Mouse (Mus musculus) kidney, postnatal 10 days (tissue): ENCODE measurements around the gene 4930404N11Rik.

Experiments used
- DNase-seq: peaks from one replicate; pipeline ENCODE4 v3.0.0; 2021; ENCODE audit warnings: mixed read lengths

Gene 4930404N11Rik

GRCm38 (mm10) chr10:81401521-81402226, 36.1 kb upstream of the 4930404N11Rik start:
- DNase-seq = peak; percentile 91

- DNase-seq = peak; percentile 45
Observed at GRCm38 (mm10) chr10:81401205-81401520, 35.5 kb upstream of the 4930404N11Rik start.

GRCm38 (mm10) chr10:81400371-81401204, 35.0 kb upstream of the 4930404N11Rik start:
- DNase-seq = peak; percentile 33

GRCm38 (mm10) chr10:81399798-81400308, 34.2 kb upstream of the 4930404N11Rik start:
- DNase-seq = no peak

- no peak for DNase-seq
Observed at GRCm38 (mm10) chr10:81399296-81399695, 33.7 kb upstream of the 4930404N11Rik start.

GRCm38 (mm10) chr10:81396749-81397148, 31.1 kb upstream of the 4930404N11Rik start:
- DNase-seq = no peak

- DNase-seq = no peak
Observed at GRCm38 (mm10) chr10:81395865-81396264, 30.2 kb upstream of the 4930404N11Rik start.

GRCm38 (mm10) chr10:81395127-81395526, 29.5 kb upstream of the 4930404N11Rik start:
- DNase-seq = peak; percentile 88

GRCm38 (mm10) chr10:81393456-81394063, 27.9 kb upstream of the 4930404N11Rik start:
- DNase-seq = peak; percentile 74

- DNase-seq = peak; percentile 70
Observed at GRCm38 (mm10) chr10:81392781-81393185, 27.2 kb upstream of the 4930404N11Rik start, which contains the start of gene Smim24. Gene Smim24, plus strand, starts transcription at chr10:81393051.

GRCm38 (mm10) chr10:81392270-81392669, 26.7 kb upstream of the 4930404N11Rik start:
- no peak for DNase-seq

GRCm38 (mm10) chr10:81390678-81390965, 25.0 kb upstream of the 4930404N11Rik start:
- DNase-seq = no peak

GRCm38 (mm10) chr10:81389801-81390677, 24.4 kb upstream of the 4930404N11Rik start:
- DNase-seq = peak; percentile 86

- peak; percentile 73 for DNase-seq
Observed at GRCm38 (mm10) chr10:81389373-81389772, 23.8 kb upstream of the 4930404N11Rik start.

- no peak for DNase-seq
Observed at GRCm38 (mm10) chr10:81388505-81389055, 23.0 kb upstream of the 4930404N11Rik start, which contains the start of gene Gm48552. Gene Gm48552, plus strand, starts transcription at chr10:81389005.

GRCm38 (mm10) chr10:81387716-81388115, 22.1 kb upstream of the 4930404N11Rik start:
- DNase-seq = no peak

GRCm38 (mm10) chr10:81385603-81386306, 20.1 kb upstream of the 4930404N11Rik start:
- DNase-seq = no peak

GRCm38 (mm10) chr10:81384605-81384982, 19.0 kb upstream of the 4930404N11Rik start:
- no peak for DNase-seq

- peak; percentile 100 for DNase-seq
Observed at GRCm38 (mm10) chr10:81383802-81384604, 18.4 kb upstream of the 4930404N11Rik start, which contains the start of the genes Dohh and Gm48551. Gene Dohh, plus strand, starts transcription at chr10:81384428. Gene Gm48551, plus strand, starts transcription at chr10:81384466.

GRCm38 (mm10) chr10:81382039-81382438, 16.4 kb upstream of the 4930404N11Rik start:
- peak; percentile 68 for DNase-seq
